Mouse (Mus musculus) adrenal gland, adult 18-20 months (tissue): ENCODE data around the gene Btbd35f19. TPM values are rescaled to one million over a fixed set of nuclear protein-coding genes. Genes with fewer than 3 reads are reported as not detected.
"Not testable (repeated sequence)": the region's sequence is repeated elsewhere in the genome, so short reads cannot be mapped to it uniquely, and the experiment has no call there.

Experiments used
- DNase-seq, 2 experiments: peaks; one replicate each; pipeline ENCODE4 v3.0.0; 2021 to 2022; ENCODE audit warnings: low spot score in 2 of 2
- long read RNA-seq, 2 experiments: library from polyadenylated mRNA; stranded (forward); transcript quantifications; one replicate each; pipeline ENCODE4 v2.0.0; 2021
- total RNA-seq, 2 experiments: library from RNA; stranded (reverse); gene quantifications; 1 replicate in 1 of 2; 2 replicates in 1 of 2; pipeline ENCODE4 v1.2.3; 2021

Gene Btbd35f19
- total RNA-seq = not detected
- long read RNA-seq, experiment 1 = 0 reads
- long read RNA-seq, experiment 2 = 0 reads

DNA sequence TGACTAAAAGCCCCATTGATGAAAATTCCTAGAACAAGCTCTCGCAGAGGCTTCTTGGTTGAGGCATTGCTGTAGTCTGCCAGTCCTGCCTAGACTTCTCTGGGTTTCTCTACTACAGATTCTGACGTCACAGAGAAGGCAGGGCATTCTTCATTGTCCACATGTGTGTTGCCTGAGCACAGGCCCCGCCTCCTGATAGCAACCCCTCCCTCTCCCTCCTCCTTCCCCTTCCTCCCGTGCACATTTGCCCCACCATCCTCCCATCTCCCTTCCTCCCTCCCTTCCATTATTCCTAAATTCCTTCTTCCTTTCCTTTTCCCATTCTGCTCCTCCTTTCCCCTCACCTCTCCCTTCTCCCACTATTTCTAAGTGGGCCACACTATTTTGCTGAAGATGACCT lies at the start of gene Btbd35f19:
Gene Btbd35f19, minus strand, starts transcription at position 101 of the 400 bp plus-strand sequence.
- DNase-seq = not testable (repeated sequence)

DNA sequence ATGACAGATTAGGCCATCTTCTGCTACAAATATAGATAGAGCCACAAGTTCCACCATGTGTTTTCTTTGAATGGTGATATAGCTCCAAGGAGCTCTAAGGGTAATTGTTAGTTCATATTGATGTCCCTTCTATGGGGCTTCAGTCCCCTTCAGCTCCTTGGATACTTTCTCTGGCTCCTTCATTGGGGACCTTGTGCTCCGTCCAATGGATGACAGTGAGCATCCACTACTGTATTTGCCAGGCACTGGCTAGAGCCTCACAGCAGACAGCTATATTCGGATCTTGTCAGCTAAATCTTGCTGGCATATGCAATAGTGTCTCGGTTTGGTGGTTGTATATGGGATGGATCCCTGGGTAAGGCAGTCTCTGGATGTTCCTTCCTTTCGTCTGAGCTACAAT lies 41.8 kb downstream of the Btbd35f19 start:
- DNase-seq = peak in 1 of 2 experiments; percentile 1

DNA sequence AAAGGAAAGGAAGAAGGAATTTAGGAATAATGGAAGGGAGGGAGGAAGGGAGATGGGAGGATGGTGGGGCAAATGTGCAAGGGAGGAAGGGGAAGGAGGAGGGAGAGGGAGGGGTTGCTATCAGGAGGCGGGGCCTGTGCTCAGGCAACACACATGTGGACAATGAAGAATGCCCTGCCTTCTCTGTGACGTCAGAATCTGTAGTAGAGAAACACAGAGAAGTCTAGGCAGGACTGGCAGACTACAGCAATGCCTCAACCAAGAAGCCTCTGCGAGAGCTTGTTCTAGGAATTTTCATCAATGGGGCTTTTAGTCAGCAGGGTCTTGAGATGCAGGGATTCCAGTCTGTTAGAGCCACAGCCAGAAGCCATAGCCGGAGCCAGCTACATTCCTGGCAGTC lies 47.6 kb downstream of the Btbd35f19 start, which contains the start of gene Btbd35f26:
Gene Btbd35f26, plus strand, starts transcription at position 301 of the 400 bp plus-strand sequence.
- DNase-seq = not testable (repeated sequence)

Other genes starting within 250 kb of the Btbd35f19 start
- gene Spin2f, start 130.0 kb downstream of the Btbd35f19 start, total RNA-seq = not detected
- not detected for gene Btbd35f26, start 47.5 kb downstream of the Btbd35f19 start, total RNA-seq
- gene Gm21883, start 190.4 kb upstream of the Btbd35f19 start, total RNA-seq = not detected
- gene Spin2e, start 235.0 kb upstream of the Btbd35f19 start, total RNA-seq = not detected